Mouse (Mus musculus): ENCODE results near the gene Clec2l. TPM values are rescaled to one million over a fixed set of nuclear protein-coding genes. Genes with fewer than 3 reads are reported as not detected.

Clec2l gene
- polyA plus RNA-seq, 1 experiment from 2014 or later, result 12.7 TPM

GRCm38 (mm10) chr6:38672011-38672410 lies 9.1 kb downstream of the Clec2l start:
- H3K4me2 ChIP-seq, result no peak overlapping the region
- no peak overlapping the region for H3K9ac ChIP-seq
- no peaks in the 10 kb centered on the region for H3K27me3 ChIP-seq
- WGBS, result 92% methylated on average over 3 of the region's 3 CpGs
- ATAC-seq (ENCODE audit: low read depth), result no peak
- no peak overlapping the region for H3K4me3 ChIP-seq
- no peaks in the 10 kb centered on the region for H3K4me1 ChIP-seq (replicated peaks)
- H3K9me3 ChIP-seq, result no peaks in the 10 kb centered on the region
- no peak overlapping the region for H3K27ac ChIP-seq (replicated peaks)
- H3K36me3 ChIP-seq, result no peaks in the 10 kb centered on the region

GRCm38 (mm10) chr6:38676217-38676616 lies 13.3 kb downstream of the Clec2l start:
- H3K4me1 ChIP-seq (replicated peaks), result no peaks in the 10 kb centered on the region
- H3K36me3 ChIP-seq, result 0 out of 2 replicates have a peak, but pooled peaks cover 6% of the 10 kb centered on the region
- no peak overlapping the region for H3K27ac ChIP-seq (replicated peaks)
- H3K4me2 ChIP-seq, result no peak overlapping the region
- no peak overlapping the region for H3K4me3 ChIP-seq
- no peaks in the 10 kb centered on the region for H3K9me3 ChIP-seq
- H3K27me3 ChIP-seq, result no peaks in the 10 kb centered on the region
- ATAC-seq (ENCODE audit: low read depth), result no peak
- 89% methylated on average over 6 of the region's 6 CpGs for WGBS
- H3K9ac ChIP-seq, result no peak overlapping the region

DNA sequence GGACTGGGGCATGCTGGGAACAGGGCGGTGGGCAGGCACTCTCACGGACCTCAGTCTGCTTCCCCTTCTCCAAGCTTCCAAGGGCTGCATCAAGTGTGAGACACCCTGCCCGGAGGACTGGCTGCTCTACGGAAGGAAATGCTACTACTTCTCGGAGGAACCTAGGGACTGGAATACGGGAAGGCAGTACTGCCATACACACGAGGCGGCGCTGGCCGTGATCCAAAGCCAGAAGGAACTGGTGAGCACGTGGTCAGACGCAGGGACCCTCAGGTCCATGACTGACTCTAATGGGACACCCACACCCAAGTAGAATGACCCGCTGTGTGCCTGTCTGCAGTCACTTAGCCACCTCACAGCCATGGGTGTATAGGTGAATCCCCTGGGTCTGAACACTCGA lies 13.9 kb downstream of the Clec2l start:
- 76% methylated on average over 14 of the region's 14 CpGs for WGBS
- ATAC-seq (ENCODE audit: low read depth), result no peak

GRCm38 (mm10) chr6:38677629-38678028 lies 14.8 kb downstream of the Clec2l start:
- no peak overlapping the region for H3K9ac ChIP-seq
- H3K9me3 ChIP-seq, result no peaks in the 10 kb centered on the region
- H3K27ac ChIP-seq (replicated peaks), result no peak overlapping the region
- no peak overlapping the region for H3K4me3 ChIP-seq
- no peak overlapping the region for H3K4me2 ChIP-seq
- no peaks in the 10 kb centered on the region for H3K27me3 ChIP-seq
- no peak for ATAC-seq (ENCODE audit: low read depth)
- 0 out of 2 replicates have a peak, but pooled peaks cover 6% of the 10 kb centered on the region for H3K36me3 ChIP-seq
- 71% methylated on average over 9 of the region's 9 CpGs for WGBS
- no peaks in the 10 kb centered on the region for H3K4me1 ChIP-seq (replicated peaks)

More for the DNA sequence above, 13.9 kb downstream of the Clec2l start:
- Histone ChIP-seq H3K9ac (no peak overlapping the region), H3K27me3 (no peaks in the 10 kb centered on the region), H3K27ac (replicated peaks) (no peak overlapping the region), H3K36me3 (0 out of 2 replicates have a peak, but pooled peaks cover 6% of the 10 kb centered on the region), H3K4me2 (no peak overlapping the region), H3K4me1 (replicated peaks) (no peaks in the 10 kb centered on the region), H3K4me3 (no peak overlapping the region), H3K9me3 (no peaks in the 10 kb centered on the region)

GRCm38 (mm10) chr6:38682532-38682931 lies 19.7 kb downstream of the Clec2l start:
- Histone ChIP-seq H3K9ac (no peak overlapping the region), H3K4me2 (no peak overlapping the region), H3K9me3 (no peaks in the 10 kb centered on the region), H3K4me1 (replicated peaks) (no peaks in the 10 kb centered on the region), H3K27me3 (no peaks in the 10 kb centered on the region), H3K4me3 (no peak overlapping the region), H3K36me3 (peaks cover 17% of the 10 kb centered on the region), H3K27ac (replicated peaks) (no peak overlapping the region)
- no peak for ATAC-seq (ENCODE audit: low read depth)
- 60% methylated on average over 2 of the region's 2 CpGs for WGBS

- Histone ChIP-seq H3K9ac (no peak overlapping the region), H3K9me3 (no peaks in the 10 kb centered on the region), H3K4me3 (no peak overlapping the region), H3K4me1 (replicated peaks) (no peaks in the 10 kb centered on the region), H3K27ac (replicated peaks) (no peak overlapping the region), H3K4me2 (no peak overlapping the region), H3K36me3 (peaks cover 27% of the 10 kb centered on the region), H3K27me3 (no peaks in the 10 kb centered on the region)
- no peak for ATAC-seq (ENCODE audit: low read depth)
- WGBS, result 60% methylated on average over 11 of the region's 11 CpGs
Measured at GRCm38 (mm10) chr6:38687216-38687615, 24.3 kb downstream of the Clec2l start.

DNA sequence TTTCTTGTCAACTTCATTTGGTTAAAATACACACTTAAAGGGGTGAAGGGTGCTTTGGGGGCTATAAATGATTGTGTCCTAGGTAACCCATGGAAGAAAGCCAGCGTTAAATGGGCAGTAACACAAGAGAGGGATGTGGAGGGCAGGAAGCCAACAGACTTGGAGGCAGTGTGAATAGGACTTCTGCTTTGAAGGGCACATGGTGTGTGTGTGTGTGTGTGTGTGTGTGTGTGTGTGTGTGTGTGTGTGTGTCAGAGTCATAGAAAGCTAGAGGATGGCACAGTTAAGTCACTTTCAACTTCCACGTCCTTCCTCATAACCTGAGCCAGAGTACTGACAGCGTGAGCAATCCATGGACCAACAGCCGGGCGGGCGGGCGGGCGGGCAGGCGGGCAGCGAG lies 26.0 kb downstream of the Clec2l start:
- ATAC-seq (ENCODE audit: low read depth), result peak; percentile 65
- Histone ChIP-seq H3K27ac (replicated peaks) (no peak overlapping the region), H3K36me3 (peaks cover 43% of the 10 kb centered on the region), H3K9ac (no peak overlapping the region), H3K4me2 (no peak overlapping the region), H3K27me3 (no peaks in the 10 kb centered on the region), H3K4me3 (no peak overlapping the region), H3K4me1 (replicated peaks) (no peaks in the 10 kb centered on the region), H3K9me3 (no peaks in the 10 kb centered on the region)
- WGBS, result 80% methylated on average over 10 of the region's 10 CpGs

DNA sequence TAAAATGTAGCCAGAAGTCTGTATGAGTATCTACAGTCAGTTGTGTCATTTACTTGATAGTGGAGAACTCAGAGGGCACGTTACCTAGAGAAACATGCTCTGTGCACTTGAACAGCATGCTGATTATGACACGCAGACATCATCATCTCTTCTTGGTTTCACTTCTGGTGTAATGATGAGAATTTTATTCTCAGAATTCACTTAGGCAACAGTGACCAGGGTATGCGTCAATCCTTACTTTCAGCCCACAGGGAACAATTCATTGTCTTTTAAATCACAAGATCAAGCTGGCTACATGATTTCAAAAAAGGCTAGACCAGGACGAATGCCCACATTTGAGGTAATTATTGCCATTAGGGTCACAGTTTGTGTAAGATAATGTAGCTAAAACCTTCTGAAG lies 27.7 kb downstream of the Clec2l start:
- Histone ChIP-seq H3K4me3 (no peak overlapping the region), H3K36me3 (peaks cover 55% of the 10 kb centered on the region), H3K9me3 (no peaks in the 10 kb centered on the region), H3K27ac (replicated peaks) (no peak overlapping the region), H3K4me1 (replicated peaks) (no peaks in the 10 kb centered on the region), H3K27me3 (no peaks in the 10 kb centered on the region), H3K4me2 (no peak overlapping the region), H3K9ac (no peak overlapping the region)
- 77% methylated on average over 4 of the region's 4 CpGs for WGBS
- ATAC-seq (ENCODE audit: low read depth), result no peak

- Histone ChIP-seq H3K4me3 (no peak overlapping the region), H3K9me3 (no peaks in the 10 kb centered on the region), H3K27ac (replicated peaks) (no peak overlapping the region), H3K27me3 (no peaks in the 10 kb centered on the region), H3K36me3 (peaks cover 58% of the 10 kb centered on the region), H3K4me2 (no peak overlapping the region), H3K9ac (no peak overlapping the region), H3K4me1 (replicated peaks) (no peaks in the 10 kb centered on the region)
- 91% methylated on average over 5 of the region's 5 CpGs for WGBS
- no peak for ATAC-seq (ENCODE audit: low read depth)
Measured at GRCm38 (mm10) chr6:38691052-38691451, 28.2 kb downstream of the Clec2l start.

- Histone ChIP-seq H3K4me3 (no peak overlapping the region), H3K9me3 (no peaks in the 10 kb centered on the region), H3K9ac (no peak overlapping the region), H3K4me2 (no peak overlapping the region), H3K27ac (replicated peaks) (no peak overlapping the region), H3K27me3 (no peaks in the 10 kb centered on the region), H3K36me3 (peaks cover 61% of the 10 kb centered on the region), H3K4me1 (replicated peaks) (no peaks in the 10 kb centered on the region)
- no peak for ATAC-seq (ENCODE audit: low read depth)
- 95% methylated on average over 6 of the region's 6 CpGs for whole genome bisulfite sequencing
Measured at GRCm38 (mm10) chr6:38692556-38692955, 29.7 kb downstream of the Clec2l start.

DNA sequence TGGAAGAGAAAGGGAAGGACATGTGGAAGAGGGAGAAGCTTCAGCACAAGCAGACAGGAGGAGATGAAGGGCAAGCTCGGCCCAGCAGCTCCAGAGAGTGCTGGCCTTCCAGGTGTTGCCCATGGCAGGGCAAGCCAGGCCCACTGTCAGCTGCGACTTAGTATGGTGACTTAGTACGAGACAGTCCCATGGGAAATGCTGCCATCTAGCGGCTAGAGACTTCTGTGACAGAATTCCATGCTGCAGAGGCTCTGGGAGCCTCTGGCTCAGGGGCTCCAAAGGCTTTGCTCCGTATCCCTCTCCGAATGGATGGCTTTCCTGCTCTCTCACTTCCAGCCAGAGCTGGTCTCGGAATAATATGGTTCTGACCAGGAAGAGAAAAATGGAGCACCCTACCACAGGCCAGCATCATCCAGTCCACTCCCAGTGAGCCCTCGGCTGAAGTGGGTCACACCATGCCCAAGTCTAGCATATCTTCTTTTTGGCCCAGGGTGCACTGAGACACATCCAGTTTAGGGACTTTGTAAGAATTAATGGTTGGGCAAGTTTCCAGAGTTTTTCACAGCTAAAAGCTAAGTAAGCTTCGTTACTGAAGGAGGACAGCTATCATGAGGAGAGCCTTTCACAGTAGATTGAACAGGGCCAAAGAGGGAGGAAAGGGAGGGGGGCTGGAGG lies 32.6 kb downstream of the Clec2l start:
- Histone ChIP-seq H3K9me3 (no peaks in the 10 kb centered on the region), H3K4me3 (no peak overlapping the region), H3K9ac (no peak overlapping the region), H3K4me2 (no peak overlapping the region), H3K27ac (replicated peaks) (no peak overlapping the region), H3K27me3 (no peaks in the 10 kb centered on the region), H3K4me1 (replicated peaks) (no peaks in the 10 kb centered on the region), H3K36me3 (peaks cover 80% of the 10 kb centered on the region)
- WGBS, result 32% methylated on average over 9 of the region's 9 CpGs
- ATAC-seq (ENCODE audit: low read depth), result peak; percentile 67; the same call in 1 of the 2 replicates

DNA sequence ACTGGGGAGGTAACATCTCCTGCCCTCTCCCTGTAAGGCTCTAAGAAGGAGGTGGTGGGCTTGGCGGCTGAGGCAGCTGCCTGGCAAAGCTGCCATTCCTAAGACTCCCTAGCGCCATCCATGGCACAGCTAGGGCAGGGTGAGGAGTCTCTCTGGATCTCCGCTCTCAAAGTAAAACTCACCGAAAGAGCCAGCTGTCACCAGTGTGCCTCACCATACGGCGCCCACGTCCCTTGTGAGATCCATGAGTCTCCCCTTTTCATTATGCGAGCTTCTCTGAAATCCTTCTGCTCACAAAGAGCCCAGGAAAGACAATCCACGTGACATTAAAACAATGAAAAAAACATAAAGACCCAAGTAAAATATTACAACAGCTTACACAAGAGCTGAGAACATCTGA lies 33.7 kb downstream of the Clec2l start:
- H3K9ac ChIP-seq, result no peak overlapping the region
- H3K4me2 ChIP-seq, result no peak overlapping the region
- WGBS, result 80% methylated on average over 9 of the region's 9 CpGs
- no peak for ATAC-seq (ENCODE audit: low read depth)
- 0 out of 2 replicates have a peak overlapping the region, but pooled peaks have one; percentile 9 for H3K27ac ChIP-seq (replicated peaks)
- peaks cover 86% of the 10 kb centered on the region for H3K36me3 ChIP-seq
- H3K4me3 ChIP-seq, result no peak overlapping the region
- no peaks in the 10 kb centered on the region for H3K9me3 ChIP-seq
- H3K27me3 ChIP-seq, result no peaks in the 10 kb centered on the region
- no peaks in the 10 kb centered on the region for H3K4me1 ChIP-seq (replicated peaks)

All from neural tube, embryonic 13.5 days (tissue).